Mouse (Mus musculus) forebrain, embryonic 14.5 days (tissue): ENCODE results near the gene Inpp4b. TPM values are rescaled to one million over a fixed set of nuclear protein-coding genes. Genes with fewer than 3 reads are reported as not detected.

Experiments used
- ATAC-seq: fragments of 200-750 bp; cut with Nextera tagmentation; 2 replicates; pipeline ENCODE4 v1.8.0; 2017; ENCODE audit warnings: mild to moderate bottlenecking, moderate library complexity
- DNase-seq: peaks from one replicate; pipeline ENCODE4 v3.0.0-alpha.2; 2015; ENCODE audit warnings: low spot score
- H3K27ac ChIP-seq: fragments of 300-500 bp; sonication (generic); 2 replicates; pipeline ENCODE4 v1.5.1; 2014; ENCODE audit warnings: low read depth, mild to moderate bottlenecking, control low read depth, low read length, moderate library complexity
- H3K27me3 ChIP-seq: fragments of 300-500 bp; sonication (generic); replicated peaks from 2 replicates; pipeline ENCODE4 v1.6.1; 2014; ENCODE audit warnings: low read length, control low read depth, mixed read lengths; ENCODE audit not compliant: control insufficient read depth, insufficient read depth
- H3K36me3 ChIP-seq: fragments of 300-500 bp; sonication (generic); 2 replicates; pipeline ENCODE4 v1.6.1; 2014; ENCODE audit warnings: low read length, control low read depth; ENCODE audit not compliant: control insufficient read depth, insufficient read depth
- H3K4me1 ChIP-seq: fragments of 300-500 bp; sonication (generic); 2 replicates; pipeline ENCODE4 v1.6.1; 2014; ENCODE audit warnings: antibody characterized with exemption, low read length, control low read depth; ENCODE audit not compliant: control insufficient read depth, insufficient read depth
- H3K4me2 ChIP-seq: fragments of 300-500 bp; sonication (generic); 2 replicates; pipeline ENCODE4 v1.6.1; 2014; ENCODE audit warnings: mild to moderate bottlenecking, control low read depth, low read length
- H3K4me3 ChIP-seq: fragments of 300-500 bp; sonication (generic); 2 replicates; pipeline ENCODE4 v1.5.1; 2014; ENCODE audit warnings: low read depth, low read length, control low read depth
- H3K9ac ChIP-seq: fragments of 300-500 bp; sonication (generic); 2 replicates; pipeline ENCODE4 v1.6.1; 2014; ENCODE audit warnings: mild to moderate bottlenecking, low read length, control low read depth, moderate library complexity
- H3K9me3 ChIP-seq: fragments of 300-500 bp; sonication (generic); replicated peaks from 2 replicates; pipeline ENCODE4 v1.6.1; 2016; ENCODE audit warnings: low read length, control low read depth, mixed read lengths; ENCODE audit not compliant: control insufficient read depth
- WGBS: fragments of 180-500 bp; shearing (Covaris S2); extraction: QIAGEN DNeasy Blood & Tissue Kit; methylation state at CpG from one replicate; pipeline ENCODE4 v1.1.7; 2014; 5-methylcytosine and 5-hydroxymethylcytosine counted together
- polyA plus RNA-seq: library from polyadenylated mRNA; unstranded; fragments of >200 nt; fragmentation: Nextera tagmentation; extraction: Ambion mirVana; gene quantifications from 2 replicates; pipeline ENCODE4 v1.2.1, GENCODE M21; 2014

Gene Inpp4b
- polyA plus RNA-seq, 1 experiment from 2014 or later: 2.4 TPM

DNA sequence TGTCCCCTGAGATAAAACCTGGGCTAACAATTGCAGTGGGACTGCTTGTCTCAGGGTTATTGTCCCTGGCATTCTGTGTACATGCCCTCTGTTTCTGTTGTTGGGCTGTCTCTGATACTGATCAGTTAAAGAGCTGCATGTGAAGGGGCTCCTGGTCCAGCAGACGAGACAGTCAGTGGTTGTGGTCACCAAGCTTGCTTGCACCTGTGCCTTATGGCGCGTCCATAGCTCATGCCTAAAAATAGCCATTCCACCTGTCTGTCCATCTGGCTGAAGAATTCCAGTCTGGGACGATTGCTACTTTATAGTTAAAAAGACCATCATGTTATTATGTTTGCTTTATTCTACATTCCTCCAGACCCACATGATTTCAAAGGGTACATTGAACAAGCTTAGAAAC lies 510.8 kb downstream of the Inpp4b start:
- H3K36me3 ChIP-seq: no peaks in the 10 kb centered on the region

DNA sequence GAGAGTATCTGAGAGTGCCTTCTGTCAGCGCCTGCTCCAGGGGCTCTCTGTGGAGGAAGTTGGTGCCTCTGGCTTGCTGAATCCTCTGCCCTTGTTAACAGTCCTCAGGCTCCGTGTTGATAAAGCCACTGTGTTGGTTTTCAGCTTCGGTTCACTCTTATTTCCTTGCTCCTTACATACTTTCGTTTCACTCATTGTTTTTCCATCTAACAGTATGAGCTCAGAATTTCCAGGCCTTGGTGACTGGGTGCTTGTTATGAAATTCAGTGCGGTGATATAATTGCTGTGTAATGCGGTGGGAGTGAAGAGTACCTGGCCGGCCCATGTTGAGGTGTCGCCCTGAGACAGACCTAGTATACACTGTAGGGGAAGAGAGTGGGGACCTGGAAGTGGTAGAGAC lies 512.2 kb downstream of the Inpp4b start:
- 86% methylated on average over 8 of the region's 8 CpGs for WGBS
- Histone ChIP-seq H3K9ac (no peak overlapping the region), H3K4me3 (no peak overlapping the region), H3K36me3 (no peaks in the 10 kb centered on the region), H3K27me3 (no peaks in the 10 kb centered on the region), H3K27ac (no peak overlapping the region), H3K9me3 (no peaks in the 10 kb centered on the region), H3K4me1 (no peaks in the 10 kb centered on the region), H3K4me2 (no peak overlapping the region)
- DNase-seq: no peak
- ATAC-seq: no peak

More for the DNA sequence above, 510.8 kb downstream of the Inpp4b start:
- H3K9me3 ChIP-seq: no peaks in the 10 kb centered on the region
- H3K4me1 ChIP-seq: no peaks in the 10 kb centered on the region
- H3K27me3 ChIP-seq: no peaks in the 10 kb centered on the region
- 86% methylated on average over 4 of the region's 4 CpGs for WGBS
- ATAC-seq (no peak), DNase-seq (no peak)
- H3K4me2 ChIP-seq: no peak overlapping the region
- H3K4me3 ChIP-seq: no peak overlapping the region
- H3K27ac ChIP-seq: no peak overlapping the region
- no peak overlapping the region for H3K9ac ChIP-seq

DNA sequence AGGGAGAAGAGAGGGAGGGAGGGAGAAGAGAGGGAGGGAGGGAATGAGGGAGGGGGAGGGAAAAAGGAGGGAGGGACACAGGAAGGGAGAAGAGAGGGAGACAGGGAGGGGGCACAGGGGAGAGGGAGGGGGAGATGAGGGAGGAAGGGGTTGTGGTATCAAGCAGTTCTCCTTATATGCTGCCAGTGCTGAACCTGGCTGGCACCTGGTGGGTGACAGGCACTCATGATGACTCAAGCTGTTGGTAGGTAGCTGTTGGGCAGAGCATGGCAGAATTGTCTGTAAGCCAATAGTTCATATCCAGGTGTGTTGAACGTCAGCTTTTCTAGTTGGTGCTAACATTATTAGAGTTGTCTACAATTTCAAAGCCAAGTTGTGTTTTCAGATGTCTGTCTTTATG lies 512.7 kb downstream of the Inpp4b start:
- no peak overlapping the region for H3K27ac ChIP-seq
- ATAC-seq: no peak
- no peak overlapping the region for H3K9ac ChIP-seq
- H3K27me3 ChIP-seq: no peaks in the 10 kb centered on the region
- WGBS: 84% methylated on average over 1 of the region's 1 CpGs
- H3K36me3 ChIP-seq: no peaks in the 10 kb centered on the region
- H3K9me3 ChIP-seq: no peaks in the 10 kb centered on the region
- H3K4me1 ChIP-seq: no peaks in the 10 kb centered on the region
- H3K4me2 ChIP-seq: no peak overlapping the region
- no peak for DNase-seq
- no peak overlapping the region for H3K4me3 ChIP-seq

- DNase-seq: peak; percentile 5
- Histone ChIP-seq H3K27ac (no peak overlapping the region), H3K4me2 (no peak overlapping the region), H3K27me3 (no peaks in the 10 kb centered on the region), H3K4me1 (no peaks in the 10 kb centered on the region), H3K9ac (no peak overlapping the region), H3K36me3 (no peaks in the 10 kb centered on the region), H3K4me3 (no peak overlapping the region), H3K9me3 (no peaks in the 10 kb centered on the region)
- ATAC-seq: no peak
- 81% methylated on average over 4 of the region's 4 CpGs for WGBS
Measured at GRCm38 (mm10) chr8:81856120-81856519, 513.8 kb downstream of the Inpp4b start.

- Histone ChIP-seq H3K9me3 (no peaks in the 10 kb centered on the region), H3K36me3 (no peaks in the 10 kb centered on the region), H3K27ac (no peak overlapping the region), H3K27me3 (no peaks in the 10 kb centered on the region), H3K4me2 (no peak overlapping the region), H3K4me3 (no peak overlapping the region), H3K9ac (no peak overlapping the region), H3K4me1 (no peaks in the 10 kb centered on the region)
- ATAC-seq (no peak), DNase-seq (no peak)
- WGBS: 78% methylated on average over 6 of the region's 6 CpGs
Measured at GRCm38 (mm10) chr8:81856608-81857007, 514.3 kb downstream of the Inpp4b start.

DNA sequence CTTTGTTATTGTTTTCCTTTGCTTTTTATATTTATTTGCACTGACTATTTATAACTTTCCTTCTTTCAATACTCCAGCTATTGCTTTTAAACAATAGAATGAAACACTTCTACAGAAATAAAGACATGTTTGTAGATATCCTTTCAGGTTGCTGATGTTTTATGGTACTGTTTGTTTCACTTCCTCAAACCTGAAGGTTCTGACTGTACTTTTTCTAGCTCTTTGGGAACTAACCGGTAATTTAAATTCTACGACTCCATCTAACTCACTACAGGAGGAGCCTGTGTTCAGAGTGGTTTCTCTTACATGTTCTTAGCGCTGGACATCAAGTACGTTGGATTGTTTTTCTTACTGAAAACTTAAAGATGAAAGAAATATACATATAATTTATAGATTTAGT lies 516.0 kb downstream of the Inpp4b start:
- DNase-seq (no peak), ATAC-seq (no peak)
- 95% methylated on average over 4 of the region's 4 CpGs for WGBS
- H3K4me3 ChIP-seq: no peak overlapping the region
- H3K9ac ChIP-seq: no peak overlapping the region
- H3K27ac ChIP-seq: no peak overlapping the region
- no peaks in the 10 kb centered on the region for H3K36me3 ChIP-seq
- H3K27me3 ChIP-seq: no peaks in the 10 kb centered on the region
- H3K4me1 ChIP-seq: no peaks in the 10 kb centered on the region
- no peak overlapping the region for H3K4me2 ChIP-seq
- H3K9me3 ChIP-seq: no peaks in the 10 kb centered on the region

GRCm38 (mm10) chr8:81859805-81860204 lies 517.4 kb downstream of the Inpp4b start:
- DNase-seq (no peak), ATAC-seq (no peak)
- no peak overlapping the region for H3K4me2 ChIP-seq
- no peak overlapping the region for H3K4me3 ChIP-seq
- H3K9ac ChIP-seq: no peak overlapping the region
- no peaks in the 10 kb centered on the region for H3K9me3 ChIP-seq
- no peak overlapping the region for H3K27ac ChIP-seq
- no peaks in the 10 kb centered on the region for H3K36me3 ChIP-seq
- H3K4me1 ChIP-seq: no peaks in the 10 kb centered on the region
- 51% methylated on average over 1 of the region's 1 CpGs for WGBS
- no peaks in the 10 kb centered on the region for H3K27me3 ChIP-seq

DNA sequence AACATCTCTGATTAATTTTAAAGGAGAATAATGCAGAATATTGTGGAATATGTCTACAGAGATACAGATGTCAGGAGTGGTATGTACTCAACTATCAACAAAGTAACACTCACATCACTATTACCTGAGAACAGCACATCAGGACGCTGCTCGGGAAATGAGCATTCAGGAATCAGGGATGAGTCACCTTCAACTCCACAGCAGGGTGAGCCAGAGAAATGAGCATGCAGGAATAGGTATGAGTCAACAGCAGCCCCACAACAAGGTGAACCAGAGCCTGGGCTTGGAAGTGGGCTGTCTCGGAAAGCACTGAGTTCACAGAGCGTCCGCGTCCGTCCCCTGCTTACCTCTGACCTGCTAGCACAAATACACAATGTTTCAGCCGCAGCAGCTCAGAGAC lies 519.0 kb downstream of the Inpp4b start:
- Histone ChIP-seq H3K4me2 (no peak overlapping the region), H3K4me3 (no peak overlapping the region), H3K36me3 (no peaks in the 10 kb centered on the region), H3K27ac (no peak overlapping the region), H3K9ac (no peak overlapping the region), H3K9me3 (no peaks in the 10 kb centered on the region), H3K27me3 (no peaks in the 10 kb centered on the region), H3K4me1 (no peaks in the 10 kb centered on the region)
- no peak for ATAC-seq
- DNase-seq: no peak
- 90% methylated on average over 8 of the region's 8 CpGs for WGBS

DNA sequence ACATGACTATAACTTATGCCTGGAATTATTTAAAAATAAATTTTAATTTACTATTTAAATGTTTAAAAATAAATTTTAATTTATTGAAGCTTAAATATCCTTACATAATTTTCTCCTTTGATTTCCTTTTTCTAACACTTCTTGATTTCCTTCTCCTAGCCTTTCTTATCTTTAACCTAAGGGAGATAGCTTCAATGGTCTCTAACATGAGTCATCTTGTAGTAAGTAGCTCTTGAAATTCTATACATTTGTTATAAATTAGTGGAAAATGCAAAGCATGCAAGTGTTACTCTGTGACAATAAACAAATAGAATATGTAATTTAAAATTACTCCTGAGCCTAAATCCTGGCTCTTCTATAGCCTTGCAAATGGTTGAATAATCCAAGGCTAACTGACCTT lies 520.4 kb downstream of the Inpp4b start:
- H3K36me3 ChIP-seq: no peaks in the 10 kb centered on the region
- no peak overlapping the region for H3K4me3 ChIP-seq
- H3K4me1 ChIP-seq: no peaks in the 10 kb centered on the region
- H3K4me2 ChIP-seq: no peak overlapping the region
- DNase-seq: no peak
- no peak overlapping the region for H3K9ac ChIP-seq
- no peaks in the 10 kb centered on the region for H3K27me3 ChIP-seq
- no peak overlapping the region for H3K27ac ChIP-seq
- H3K9me3 ChIP-seq: no peaks in the 10 kb centered on the region
- no peak for ATAC-seq

DNA sequence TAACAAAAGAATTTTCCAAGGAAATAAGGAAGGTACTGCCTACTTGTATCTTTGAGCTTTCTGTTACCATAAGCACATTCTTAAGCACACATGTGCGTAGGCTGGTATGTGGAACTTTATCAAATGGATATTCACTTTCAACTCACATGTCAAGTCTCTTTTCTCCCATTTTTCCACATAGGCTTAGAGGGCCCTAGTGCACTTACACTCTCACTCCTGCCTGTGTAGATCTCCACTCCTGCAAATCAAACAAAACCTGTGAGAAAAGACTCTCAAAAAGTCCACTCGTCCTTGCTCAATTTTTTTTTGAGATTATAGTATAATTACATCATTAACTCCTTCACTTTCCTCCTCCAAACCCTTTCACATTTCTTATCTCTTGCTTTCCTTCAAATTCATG lies 522.0 kb downstream of the Inpp4b start:
- ATAC-seq: no peak
- no peaks in the 10 kb centered on the region for H3K9me3 ChIP-seq
- no peak for DNase-seq
- H3K27me3 ChIP-seq: no peaks in the 10 kb centered on the region
- no peaks in the 10 kb centered on the region for H3K4me1 ChIP-seq
- H3K4me2 ChIP-seq: no peak overlapping the region
- H3K36me3 ChIP-seq: no peaks in the 10 kb centered on the region
- no peak overlapping the region for H3K27ac ChIP-seq
- H3K9ac ChIP-seq: no peak overlapping the region
- 82% methylated on average over 2 of the region's 2 CpGs for WGBS
- no peak overlapping the region for H3K4me3 ChIP-seq
